Mouse (Mus musculus) regulatory T cell (primary cell): ENCODE results near the gene Rad1.
"Not testable (repeated sequence)": the region's sequence is repeated elsewhere in the genome, so short reads cannot be mapped to it uniquely, and the experiment has no call there.

Source experiments
- in situ Hi-C: fragments of 300-600 bp; cut with MboI, MseI; formaldehyde crosslinking; loops from one replicate; pipeline ENCODE4 v1.15.1; 2025; ENCODE audit warnings: high pct_unique_total_duplicates

Gene Rad1

DNA sequence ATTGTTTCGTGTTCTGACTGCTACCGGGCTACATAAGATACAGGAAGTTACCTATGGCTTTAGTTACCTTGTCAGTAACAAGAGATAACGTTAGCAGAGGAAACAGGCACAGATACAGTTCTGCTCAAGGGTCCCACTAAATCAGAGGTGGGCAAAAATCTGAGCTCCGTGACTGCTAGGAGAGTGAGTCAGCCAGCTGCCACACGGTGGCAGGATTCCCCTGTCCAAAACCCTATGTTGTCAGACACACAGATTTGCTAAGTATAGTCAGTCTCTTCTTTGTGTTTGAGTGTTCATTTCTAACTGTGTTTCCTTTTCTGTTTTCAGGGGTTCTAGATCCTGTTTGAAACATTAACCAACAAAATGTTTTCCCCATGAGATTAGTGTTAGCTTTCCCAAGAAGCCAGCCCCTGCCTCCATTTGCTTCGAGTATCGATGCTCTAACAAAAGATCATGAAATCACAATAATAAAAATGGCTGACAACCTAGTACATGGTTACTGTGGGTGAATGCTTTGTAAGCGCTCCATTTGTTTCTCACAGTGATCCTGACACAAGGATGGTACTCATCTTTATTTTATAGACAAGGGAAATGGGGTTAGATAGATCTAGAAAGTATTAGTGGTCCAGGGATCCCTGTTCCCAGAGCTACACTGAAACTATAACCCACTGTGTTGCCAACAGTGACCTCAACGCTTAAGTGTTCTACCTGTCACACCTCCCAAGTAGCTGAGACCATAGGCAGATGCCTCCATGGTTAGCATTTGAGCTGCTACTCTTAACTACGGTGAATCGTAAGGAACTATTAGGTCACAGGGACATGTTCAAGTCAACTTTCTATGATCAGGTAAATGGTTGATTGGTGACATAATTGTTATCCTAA lies 15.3 kb downstream of the Rad1 start:
- in situ Hi-C loops = no loop called here

GRCm38 (mm10) chr15:10506099-10506498 lies 20.3 kb downstream of the Rad1 start:
- in situ Hi-C loops = no loop called here

DNA sequence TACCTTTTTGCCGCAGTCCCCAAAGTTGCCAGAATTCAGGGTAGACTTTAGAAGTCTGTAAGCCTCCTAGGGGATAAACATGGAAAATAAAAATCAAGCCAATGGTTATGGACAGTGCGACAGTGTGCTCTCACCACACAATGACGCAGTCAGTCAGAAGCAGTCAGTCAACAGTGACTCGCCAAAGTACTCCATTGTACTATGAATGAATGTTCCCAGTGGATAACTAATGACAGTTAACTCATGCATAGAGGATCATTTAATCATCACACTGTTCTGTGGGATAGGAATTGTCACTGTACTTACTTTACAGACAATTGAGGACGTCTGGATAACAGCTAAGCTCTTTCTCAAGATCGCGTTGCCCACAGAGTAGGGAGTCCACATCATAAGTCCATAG lies 29.3 kb downstream of the Rad1 start:
- in situ Hi-C loops = no loop called here

GRCm38 (mm10) chr15:10525896-10526295 lies 40.1 kb downstream of the Rad1 start:
- in situ Hi-C loops = no loop called here

GRCm38 (mm10) chr15:10531352-10531751 lies 45.5 kb downstream of the Rad1 start:
- in situ Hi-C loops = no loop called here

- in situ Hi-C loops = not testable (repeated sequence)
These were observed 47.5 kb downstream of the Rad1 start for GRCm38 (mm10) chr15:10533361-10533760.

DNA sequence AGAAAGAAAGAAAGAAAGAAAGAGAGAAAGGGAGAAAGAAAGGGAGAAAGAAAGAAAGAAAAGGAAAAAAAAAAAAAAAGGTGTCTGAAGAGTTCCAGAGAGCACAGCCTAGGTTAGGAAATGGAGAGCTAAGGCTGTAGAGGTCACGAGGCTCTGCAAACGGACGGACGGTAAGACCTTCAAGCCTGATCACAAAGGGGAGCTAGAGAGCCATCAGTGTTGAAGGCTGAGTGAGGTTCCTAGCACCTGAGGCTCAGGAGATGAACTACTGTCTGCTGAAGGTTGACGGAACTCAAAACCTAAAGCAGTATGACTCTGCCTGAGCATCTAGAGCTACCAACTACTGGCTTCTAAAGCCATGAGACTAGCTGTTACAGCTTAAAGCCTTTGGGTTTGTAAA lies 48.8 kb downstream of the Rad1 start:
- in situ Hi-C loops = no loop called here

DNA sequence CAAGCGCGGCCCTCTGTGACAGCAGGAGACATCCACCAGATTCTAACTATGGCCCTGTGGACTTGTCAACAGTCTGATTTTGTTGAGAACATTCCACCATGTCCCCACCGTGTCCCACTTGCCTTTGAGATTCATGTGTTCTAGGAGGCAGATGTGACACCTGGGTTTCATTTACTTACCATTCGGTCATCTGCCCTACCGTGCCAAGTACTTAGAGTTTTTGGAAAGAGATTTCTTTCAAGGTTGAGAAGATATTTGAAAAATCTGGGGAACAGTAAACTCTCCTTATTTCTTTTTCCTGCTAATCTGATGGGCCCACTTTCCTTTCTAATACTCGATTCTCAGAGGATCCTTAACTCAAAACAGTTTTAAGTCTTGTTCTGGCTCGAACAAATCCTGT lies 50.2 kb downstream of the Rad1 start:
- in situ Hi-C loops = no loop called here

DNA sequence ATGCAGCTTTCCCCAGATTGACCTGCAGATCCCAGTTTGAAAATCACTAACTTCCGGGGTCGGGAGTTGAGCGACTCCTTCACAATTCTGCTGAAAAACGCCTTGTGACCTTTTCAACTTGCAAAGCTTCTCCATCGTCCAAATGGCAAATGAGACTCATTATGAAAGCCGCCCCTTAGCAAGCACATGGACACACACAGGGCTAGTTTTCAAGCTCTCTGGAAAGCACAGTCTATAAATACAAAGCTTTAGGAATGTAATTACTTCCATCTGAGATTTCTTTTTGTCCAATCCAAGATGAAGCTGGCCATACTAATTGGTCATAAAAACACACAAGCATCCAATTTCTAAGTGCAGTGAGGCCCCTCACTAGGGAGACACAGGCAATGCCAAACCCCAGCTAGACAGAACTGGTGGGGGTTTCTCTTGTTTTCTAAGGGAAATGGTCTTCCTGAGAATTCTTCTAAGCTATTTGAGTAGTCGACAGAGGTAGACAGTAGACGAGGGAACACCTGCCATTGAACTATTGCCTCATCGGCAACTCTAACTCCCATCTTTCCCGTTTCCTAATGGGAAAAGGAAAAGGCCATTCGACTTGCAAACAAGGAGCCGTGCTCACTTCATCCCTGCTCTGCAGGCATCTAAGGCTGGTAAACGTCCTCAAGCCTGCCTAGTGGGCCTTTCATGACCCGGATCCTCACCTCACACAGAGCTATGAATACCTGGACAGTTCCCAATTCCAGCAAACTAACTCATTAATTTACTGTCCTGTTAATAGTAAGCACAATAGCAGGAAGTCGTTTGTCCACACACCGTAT lies 54.7 kb downstream of the Rad1 start:
- in situ Hi-C loops = no loop called here
